Mouse (Mus musculus): Measurements from ENCODE around the gene Stambp. TPM values are rescaled to one million over a fixed set of nuclear protein-coding genes. Genes with fewer than 3 reads are reported as not detected.
A peak's percentile ranks its signal among the peaks of the same experiment; 100 is the strongest.

Gene Stambp
- polyA plus RNA-seq, 1 experiment from 2014 or later = 61.3 TPM

DNA sequence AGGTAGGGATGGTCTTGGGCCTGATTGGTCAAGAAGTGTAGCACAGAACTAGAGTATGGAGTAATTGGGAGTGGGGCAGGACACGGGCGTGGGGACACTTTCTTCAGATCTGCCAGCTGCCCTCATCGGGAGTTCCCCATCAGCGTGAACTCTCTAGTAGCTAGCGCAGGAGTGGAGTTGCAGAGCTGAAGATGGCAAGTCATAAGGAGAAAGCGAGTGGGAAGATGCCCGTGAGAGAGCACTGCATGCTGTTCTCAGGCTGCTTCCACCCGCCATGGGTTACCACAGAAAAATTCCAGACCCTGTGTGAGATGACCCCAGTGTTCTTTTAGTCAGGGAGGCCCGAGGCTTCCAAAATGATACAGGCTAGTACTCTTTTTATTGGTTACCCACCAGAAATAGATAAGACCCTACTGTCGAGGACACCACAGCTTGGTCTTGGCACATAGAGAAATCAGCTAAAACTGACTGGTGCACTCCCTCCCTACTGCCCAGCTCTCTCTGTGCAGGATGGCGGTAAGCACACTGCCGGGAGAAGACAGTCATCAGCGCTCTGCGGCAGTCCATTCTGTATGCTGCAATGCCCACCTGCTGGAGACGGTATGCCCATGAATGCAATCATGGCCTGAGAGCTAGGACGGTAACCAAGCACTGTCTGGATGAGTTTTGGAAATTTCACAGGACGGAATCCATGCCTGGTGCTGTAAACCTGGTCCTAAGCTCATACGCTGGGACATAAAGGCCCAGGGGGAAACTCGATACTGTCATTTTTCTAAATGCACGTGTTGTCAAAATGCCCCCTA lies 9.8 kb upstream of the Stambp start:
- H3K36me3 ChIP-seq (ENCODE audit: control insufficient read depth, insufficient read depth, low read length) = no peaks in the 10 kb centered on the region
- H3K27me3 ChIP-seq (replicated peaks; ENCODE audit: control insufficient read depth, insufficient read depth, low read length) = no peaks in the 10 kb centered on the region; the same call in 1 of the 2 replicates
- H3K4me3 ChIP-seq (ENCODE audit: low read length) = no peak overlapping the region
- H3K4me2 ChIP-seq (ENCODE audit: low read length) = peak overlapping the region; percentile 31
- no peak overlapping the region; the same call in 1 of the 2 replicates for H3K9ac ChIP-seq (ENCODE audit: low read depth, low read length)
- H3K27ac ChIP-seq (ENCODE audit: low read depth, low read length) = no peak overlapping the region
- 41% methylated on average over 20 of the region's 20 CpGs for WGBS
- H3K4me1 ChIP-seq (ENCODE audit: control insufficient read depth, insufficient read depth, low read depth, low read length) = no peaks in the 10 kb centered on the region
- no peaks in the 10 kb centered on the region for H3K9me3 ChIP-seq (ENCODE audit: control insufficient read depth, low read length)
- peak; percentile 61; the same call in 1 of the 2 replicates for ATAC-seq

DNA sequence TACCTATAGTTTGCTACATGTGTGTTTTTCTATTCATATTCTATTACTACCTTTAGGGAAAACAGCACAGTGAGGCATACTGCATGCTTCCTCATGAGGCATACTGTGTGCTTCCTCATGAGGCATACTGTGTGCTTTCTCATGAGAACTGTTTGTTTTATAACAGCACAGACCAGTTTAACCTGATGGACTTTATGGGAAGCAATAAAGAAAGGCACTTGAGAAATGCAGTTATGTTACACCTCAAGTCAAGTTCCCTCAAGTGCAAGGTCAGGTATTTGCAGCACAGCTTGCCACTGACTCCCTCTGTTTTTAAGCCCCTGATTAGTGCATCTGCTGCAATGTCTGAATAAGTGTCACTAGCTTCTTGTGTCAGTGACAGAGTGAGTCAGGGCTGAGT lies 5.0 kb upstream of the Stambp start:
- no peak for ATAC-seq
- no peaks in the 10 kb centered on the region for H3K9me3 ChIP-seq (ENCODE audit: control insufficient read depth, low read length)
- no peaks in the 10 kb centered on the region for H3K36me3 ChIP-seq (ENCODE audit: control insufficient read depth, insufficient read depth, low read length)
- no peaks in the 10 kb centered on the region; the same call in 1 of the 2 replicates for H3K27me3 ChIP-seq (replicated peaks; ENCODE audit: control insufficient read depth, insufficient read depth, low read length)
- no peak overlapping the region for H3K4me2 ChIP-seq (ENCODE audit: low read length)
- H3K27ac ChIP-seq (ENCODE audit: low read depth, low read length) = no peak overlapping the region
- H3K9ac ChIP-seq (ENCODE audit: low read depth, low read length) = no peak overlapping the region
- H3K4me3 ChIP-seq (ENCODE audit: low read length) = no peak overlapping the region
- H3K4me1 ChIP-seq (ENCODE audit: control insufficient read depth, insufficient read depth, low read depth, low read length) = no peaks in the 10 kb centered on the region

DNA sequence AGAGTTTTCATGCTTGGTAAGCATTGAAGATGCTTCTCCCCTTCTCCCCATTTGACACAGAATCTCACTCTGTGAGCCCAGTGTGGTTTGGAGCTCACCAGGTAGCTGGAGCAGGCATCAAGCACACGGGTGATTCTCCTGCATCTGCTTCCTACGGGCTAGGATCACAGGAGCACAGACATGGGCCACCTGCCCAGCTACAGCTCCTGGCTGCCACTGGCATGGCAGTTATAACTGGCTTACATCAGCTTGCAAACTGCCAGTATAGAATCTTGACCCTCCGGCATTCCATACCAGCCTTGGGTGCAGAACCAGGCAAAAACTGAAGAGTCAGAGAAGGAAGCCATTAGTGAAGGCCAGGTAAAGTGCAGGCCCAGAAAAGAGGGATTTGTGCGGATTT lies 3.1 kb upstream of the Stambp start:
- 74% methylated on average over 4 of the region's 4 CpGs for WGBS
- H3K4me2 ChIP-seq (ENCODE audit: low read length) = no peak overlapping the region

DNA sequence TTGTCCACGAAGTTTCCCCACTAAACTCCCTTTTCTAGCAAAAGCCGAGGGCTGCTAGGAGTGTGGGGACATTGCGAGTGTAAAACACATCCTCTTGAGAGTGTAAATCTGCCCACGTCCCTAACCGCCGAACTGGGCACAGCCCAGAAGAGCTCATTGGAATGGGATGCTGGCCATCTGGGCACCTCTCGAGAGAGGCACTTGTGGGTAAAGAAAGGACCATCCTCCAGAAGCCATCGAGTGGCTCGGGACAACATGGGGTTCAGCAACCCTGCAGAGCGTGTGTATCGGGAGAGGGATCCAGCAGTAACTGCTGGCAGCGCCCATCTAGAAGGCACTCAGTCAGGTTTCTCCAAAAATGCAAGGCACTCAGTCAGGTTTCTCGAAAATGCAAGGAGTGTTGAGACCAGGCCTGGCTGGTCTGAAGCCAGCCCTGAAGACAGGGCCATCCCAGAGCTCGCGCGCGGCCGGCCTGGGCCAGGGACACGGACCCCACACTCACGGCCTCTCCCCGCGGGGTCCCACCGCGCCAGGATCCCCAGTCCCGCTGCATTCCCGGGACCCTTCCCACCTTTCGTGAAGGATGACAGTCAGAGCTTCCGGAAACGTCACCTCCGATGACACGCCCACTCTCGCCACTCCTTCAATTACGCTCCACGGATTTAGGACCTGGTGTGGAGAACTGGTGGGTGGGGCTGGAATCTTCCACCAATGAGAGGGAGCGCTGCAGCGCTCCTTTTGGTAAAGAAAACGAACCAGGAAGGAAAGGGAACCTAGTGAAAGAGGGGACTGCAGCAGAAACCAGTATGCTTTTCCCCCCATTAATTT lies 475 bp downstream of the Stambp start:
- 0 out of 2 replicates have a peak, but pooled peaks cover 4% of the 10 kb centered on the region for H3K36me3 ChIP-seq (ENCODE audit: control insufficient read depth, insufficient read depth, low read length)
- H3K4me1 ChIP-seq (ENCODE audit: control insufficient read depth, insufficient read depth, low read depth, low read length) = peaks cover 7% of the 10 kb centered on the region
- H3K27ac ChIP-seq (ENCODE audit: low read depth, low read length) = peak overlapping the region; percentile 81
- H3K9ac ChIP-seq (ENCODE audit: low read depth, low read length) = peak overlapping the region; percentile 84
- WGBS = 5% methylated on average over 37 of the region's 37 CpGs
- H3K4me2 ChIP-seq (ENCODE audit: low read length) = peak overlapping the region; percentile 89
- no peaks in the 10 kb centered on the region for H3K27me3 ChIP-seq (replicated peaks; ENCODE audit: control insufficient read depth, insufficient read depth, low read length)
- H3K9me3 ChIP-seq (ENCODE audit: control insufficient read depth, low read length) = no peaks in the 10 kb centered on the region
- H3K4me3 ChIP-seq (ENCODE audit: low read length) = peak overlapping the region; percentile 65
- peak; percentile 97 for ATAC-seq

More for the DNA sequence above, 3.1 kb upstream of the Stambp start:
- Histone ChIP-seq H3K27ac (ENCODE audit: low read depth, low read length) (no peak overlapping the region), H3K36me3 (ENCODE audit: control insufficient read depth, insufficient read depth, low read length) (no peaks in the 10 kb centered on the region), H3K4me1 (ENCODE audit: control insufficient read depth, insufficient read depth, low read depth, low read length) (peaks cover 7% of the 10 kb centered on the region), H3K27me3 (replicated peaks; ENCODE audit: control insufficient read depth, insufficient read depth, low read length) (no peaks in the 10 kb centered on the region), H3K4me3 (ENCODE audit: low read length) (no peak overlapping the region), H3K9ac (ENCODE audit: low read depth, low read length) (no peak overlapping the region), H3K9me3 (ENCODE audit: control insufficient read depth, low read length) (no peaks in the 10 kb centered on the region)
- no peak for ATAC-seq

- Histone ChIP-seq H3K9me3 (ENCODE audit: control insufficient read depth, low read length) (no peaks in the 10 kb centered on the region), H3K27me3 (replicated peaks; ENCODE audit: control insufficient read depth, insufficient read depth, low read length) (no peaks in the 10 kb centered on the region), H3K36me3 (ENCODE audit: control insufficient read depth, insufficient read depth, low read length) (peaks cover 4% of the 10 kb centered on the region; the same call in 1 of the 2 replicates), H3K9ac (ENCODE audit: low read depth, low read length) (no peak overlapping the region), H3K4me2 (ENCODE audit: low read length) (no peak overlapping the region), H3K4me1 (ENCODE audit: control insufficient read depth, insufficient read depth, low read depth, low read length) (peaks cover 7% of the 10 kb centered on the region), H3K4me3 (ENCODE audit: low read length) (no peak overlapping the region), H3K27ac (ENCODE audit: low read depth, low read length) (no peak overlapping the region)
- WGBS = 73% methylated on average over 20 of the region's 20 CpGs
- no peak for ATAC-seq
Observed at GRCm38 (mm10) chr6:83568901-83569862, 3.3 kb downstream of the Stambp start.

- ATAC-seq = no peak
- peaks cover 28% of the 10 kb centered on the region for H3K36me3 ChIP-seq (ENCODE audit: control insufficient read depth, insufficient read depth, low read length)
- H3K4me2 ChIP-seq (ENCODE audit: low read length) = no peak overlapping the region
- WGBS = 89% methylated on average over 6 of the region's 6 CpGs
- no peak overlapping the region for H3K27ac ChIP-seq (ENCODE audit: low read depth, low read length)
- H3K27me3 ChIP-seq (replicated peaks; ENCODE audit: control insufficient read depth, insufficient read depth, low read length) = no peaks in the 10 kb centered on the region
- no peak overlapping the region for H3K9ac ChIP-seq (ENCODE audit: low read depth, low read length)
- H3K9me3 ChIP-seq (ENCODE audit: control insufficient read depth, low read length) = no peaks in the 10 kb centered on the region
- no peak overlapping the region for H3K4me3 ChIP-seq (ENCODE audit: low read length)
- no peaks in the 10 kb centered on the region for H3K4me1 ChIP-seq (ENCODE audit: control insufficient read depth, insufficient read depth, low read depth, low read length)
Observed at GRCm38 (mm10) chr6:83555972-83556371, 16.6 kb downstream of the Stambp start.

DNA sequence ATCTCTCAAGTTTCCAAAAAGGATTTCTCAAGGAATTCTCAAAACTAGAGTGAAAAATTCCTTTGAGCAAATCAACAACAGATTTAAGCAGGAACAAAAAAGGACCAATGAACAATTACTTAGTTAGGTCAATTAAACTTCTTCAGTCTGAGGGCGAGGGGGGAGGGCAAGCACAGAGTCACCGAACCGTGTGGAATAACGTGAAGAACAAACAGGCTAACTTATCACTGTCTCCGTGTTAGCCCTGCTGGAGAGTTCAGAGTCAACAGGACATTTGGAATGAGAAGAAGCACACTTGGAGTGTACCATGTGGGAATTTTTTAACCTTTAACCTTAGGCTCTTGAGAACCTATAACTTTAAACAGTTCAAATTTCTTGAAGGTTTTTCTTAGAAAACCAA lies 24.2 kb downstream of the Stambp start:
- H3K4me3 ChIP-seq (ENCODE audit: low read length) = no peak overlapping the region
- no peaks in the 10 kb centered on the region for H3K27me3 ChIP-seq (replicated peaks; ENCODE audit: control insufficient read depth, insufficient read depth, low read length)
- no peak for ATAC-seq
- no peaks in the 10 kb centered on the region for H3K4me1 ChIP-seq (ENCODE audit: control insufficient read depth, insufficient read depth, low read depth, low read length)
- H3K27ac ChIP-seq (ENCODE audit: low read depth, low read length) = no peak overlapping the region
- H3K9me3 ChIP-seq (ENCODE audit: control insufficient read depth, low read length) = no peaks in the 10 kb centered on the region
- 33% methylated on average over 5 of the region's 5 CpGs for WGBS
- H3K36me3 ChIP-seq (ENCODE audit: control insufficient read depth, insufficient read depth, low read length) = peaks cover 7% of the 10 kb centered on the region
- H3K9ac ChIP-seq (ENCODE audit: low read depth, low read length) = no peak overlapping the region
- no peak overlapping the region for H3K4me2 ChIP-seq (ENCODE audit: low read length)

GRCm38 (mm10) chr6:83545778-83546177 lies 26.8 kb downstream of the Stambp start:
- Histone ChIP-seq H3K9me3 (ENCODE audit: control insufficient read depth, low read length) (no peaks in the 10 kb centered on the region), H3K27ac (ENCODE audit: low read depth, low read length) (no peak overlapping the region), H3K9ac (ENCODE audit: low read depth, low read length) (no peak overlapping the region), H3K4me2 (ENCODE audit: low read length) (no peak overlapping the region), H3K27me3 (replicated peaks; ENCODE audit: control insufficient read depth, insufficient read depth, low read length) (no peaks in the 10 kb centered on the region), H3K36me3 (ENCODE audit: control insufficient read depth, insufficient read depth, low read length) (0 out of 2 replicates have a peak, but pooled peaks cover 2% of the 10 kb centered on the region), H3K4me3 (ENCODE audit: low read length) (no peak overlapping the region), H3K4me1 (ENCODE audit: control insufficient read depth, insufficient read depth, low read depth, low read length) (no peaks in the 10 kb centered on the region)
- no peak for ATAC-seq
- 81% methylated on average over 3 of the region's 3 CpGs for WGBS
